Mouse (Mus musculus) kidney, postnatal 0 days (tissue): ENCODE measurements around the gene Chsy1. TPM values are rescaled to one million over a fixed set of nuclear protein-coding genes. Genes with fewer than 3 reads are reported as not detected.

ENCODE experiments used
- ATAC-seq: fragments of 200-750 bp; cut with Nextera tagmentation; replicated peaks from 2 replicates; pipeline ENCODE4 v1.8.0; 2017; ENCODE audit warnings: low read depth, moderate number of reproducible peaks, moderate TSS enrichment, moderate library complexity; ENCODE audit not compliant: low FRiP score
- DNase-seq: peaks from one replicate; pipeline ENCODE4 v3.0.0-alpha.2; 2016; ENCODE audit warnings: low spot score
- H3K27ac ChIP-seq: fragments of 300-500 bp; sonication (generic); 2 replicates; pipeline ENCODE4 v1.5.1; 2014; ENCODE audit warnings: mild to moderate bottlenecking
- H3K27me3 ChIP-seq: fragments of 300-500 bp; sonication (generic); 2 replicates; pipeline ENCODE4 v1.6.1; 2014; ENCODE audit warnings: low read length, mixed read lengths; ENCODE audit not compliant: insufficient read depth
- H3K36me3 ChIP-seq: fragments of 300-500 bp; sonication (generic); 2 replicates; pipeline ENCODE4 v1.6.1; 2014; ENCODE audit warnings: low read length, mixed read lengths; ENCODE audit not compliant: insufficient read depth
- H3K4me1 ChIP-seq: fragments of 300-500 bp; sonication (generic); replicated peaks from 2 replicates; pipeline ENCODE4 v1.6.1; 2014; ENCODE audit warnings: antibody characterized with exemption, low read length, mixed read lengths; ENCODE audit not compliant: insufficient read depth
- H3K4me2 ChIP-seq: fragments of 300-500 bp; sonication (generic); 2 replicates; pipeline ENCODE4 v1.6.1; 2014; ENCODE audit warnings: mild to moderate bottlenecking, low read length, moderate library complexity, mixed read lengths
- H3K4me3 ChIP-seq: fragments of 300-500 bp; sonication (generic); replicated peaks from 2 replicates; pipeline ENCODE4 v1.5.1; 2014; ENCODE audit warnings: low read depth, low read length
- H3K9ac ChIP-seq: fragments of 300-500 bp; sonication (generic); 2 replicates; pipeline ENCODE4 v1.6.1; 2014; ENCODE audit warnings: low read depth, low read length
- H3K9me3 ChIP-seq: fragments of 300-500 bp; sonication (generic); replicated peaks from 2 replicates; pipeline ENCODE4 v1.6.1; 2016; ENCODE audit warnings: low read length, inconsistent platforms, mixed read lengths
- CTCF ChIP-seq: IDR thresholded peaks from 2 replicates; pipeline ENCODE4 v1.5.1; 2016; ENCODE audit warnings: antibody characterized with exemption, low read depth, mild to moderate bottlenecking, moderate library complexity
- WGBS: fragments of 180-500 bp; shearing (Covaris S2); extraction: QIAGEN DNeasy Blood & Tissue Kit; methylation state at CpG from one replicate; pipeline ENCODE4 v1.1.7; 2014; 5-methylcytosine and 5-hydroxymethylcytosine counted together
- polyA plus RNA-seq: library from polyadenylated mRNA; unstranded; fragments of >200 nt; fragmentation: Nextera tagmentation; extraction: Ambion mirVana; gene quantifications from 2 replicates; pipeline ENCODE4 v1.2.1, GENCODE M21; 2015

Gene Chsy1
- polyA plus RNA-seq, 1 experiment from 2014 or later = 12.0 TPM

GRCm38 (mm10) chr7:66176256-66176655 lies 66.9 kb downstream of the Chsy1 start:
- Histone ChIP-seq H3K9ac (no peak overlapping the region), H3K4me1 (0 out of 2 replicates have a peak, but pooled peaks cover 5% of the 10 kb centered on the region), H3K9me3 (no peaks in the 10 kb centered on the region), H3K4me3 (no peak overlapping the region), H3K36me3 (peaks cover 12% of the 10 kb centered on the region), H3K27me3 (no peaks in the 10 kb centered on the region), H3K4me2 (no peak overlapping the region), H3K27ac (no peak overlapping the region)
- ATAC-seq (no peak), DNase-seq (no peak)
- 96% methylated on average over 4 of the region's 4 CpGs for WGBS
- TF ChIP-seq CTCF = no peak

DNA sequence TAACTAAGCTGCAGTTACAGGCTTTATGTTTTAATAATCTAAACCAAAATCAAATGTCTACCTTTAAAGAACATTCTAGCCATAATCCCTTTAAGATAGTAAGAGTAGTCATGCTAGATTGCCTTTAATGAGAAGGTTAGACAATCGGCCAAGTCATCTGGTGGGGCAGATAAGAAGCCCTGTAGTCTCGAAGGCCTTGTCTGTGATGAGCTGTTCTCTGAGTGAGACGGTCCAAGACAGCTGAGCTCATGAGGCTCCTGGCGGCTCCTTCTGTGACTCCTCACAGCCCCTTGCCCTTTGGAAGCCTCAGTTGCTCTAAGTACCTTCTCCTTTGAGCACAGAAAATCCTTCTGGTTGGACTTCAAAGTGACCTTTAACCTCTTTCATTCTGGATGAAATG lies 67.6 kb downstream of the Chsy1 start:
- Histone ChIP-seq H3K36me3 (peaks cover 6% of the 10 kb centered on the region; the same call in 1 of the 2 replicates), H3K4me2 (no peak overlapping the region), H3K9ac (no peak overlapping the region), H3K4me3 (no peak overlapping the region), H3K27ac (no peak overlapping the region), H3K9me3 (no peaks in the 10 kb centered on the region), H3K4me1 (0 out of 2 replicates have a peak, but pooled peaks cover 5% of the 10 kb centered on the region), H3K27me3 (no peaks in the 10 kb centered on the region)
- WGBS = 72% methylated on average over 4 of the region's 4 CpGs
- ATAC-seq = no peak
- DNase-seq = no peak
- no peak for TF ChIP-seq CTCF

DNA sequence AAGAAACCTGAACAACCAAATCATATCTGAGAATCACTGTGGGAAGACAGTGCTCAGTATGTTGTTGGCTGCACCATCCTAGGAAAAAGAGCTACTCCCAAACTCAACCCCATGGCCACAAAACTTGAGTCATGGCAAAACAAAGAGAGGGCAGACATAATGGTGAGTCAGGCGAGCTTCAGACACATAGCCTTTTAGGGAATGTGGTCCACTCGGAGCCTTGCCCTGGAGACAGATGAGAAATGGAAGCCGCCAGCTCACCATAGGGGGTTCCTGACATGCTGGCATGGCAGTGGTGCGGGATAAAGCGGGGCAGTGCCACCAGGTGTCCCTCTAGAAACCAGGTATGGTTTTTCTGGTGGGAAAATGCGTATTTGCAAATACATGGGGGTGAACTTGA lies 68.8 kb downstream of the Chsy1 start:
- H3K4me1 ChIP-seq = 0 out of 2 replicates have a peak, but pooled peaks cover 5% of the 10 kb centered on the region
- no peak overlapping the region for H3K4me3 ChIP-seq
- DNase-seq (no peak), ATAC-seq (no peak)
- no peak overlapping the region for H3K27ac ChIP-seq
- no peak overlapping the region for H3K4me2 ChIP-seq
- H3K9ac ChIP-seq = no peak overlapping the region
- H3K27me3 ChIP-seq = no peaks in the 10 kb centered on the region
- no peak for TF ChIP-seq CTCF
- no peaks in the 10 kb centered on the region for H3K9me3 ChIP-seq
- no peaks in the 10 kb centered on the region; the same call in 1 of the 2 replicates for H3K36me3 ChIP-seq
- 90% methylated on average over 6 of the region's 6 CpGs for WGBS

- H3K4me3 ChIP-seq = no peak overlapping the region
- no peak overlapping the region for H3K4me2 ChIP-seq
- ATAC-seq (peak; percentile 57; the same call in 1 of the 2 replicates), DNase-seq (peak; percentile 24)
- no peaks in the 10 kb centered on the region; the same call in 1 of the 2 replicates for H3K36me3 ChIP-seq
- WGBS = 25% methylated on average over 10 of the region's 10 CpGs
- no peak for TF ChIP-seq CTCF
- H3K27ac ChIP-seq = no peak overlapping the region
- H3K27me3 ChIP-seq = no peaks in the 10 kb centered on the region
- no peaks in the 10 kb centered on the region for H3K9me3 ChIP-seq
- H3K4me1 ChIP-seq = 0 out of 2 replicates have a peak, but pooled peaks cover 5% of the 10 kb centered on the region
- H3K9ac ChIP-seq = 0 out of 2 replicates have a peak overlapping the region, but pooled peaks have one; percentile 13
These were observed 69.8 kb downstream of the Chsy1 start for GRCm38 (mm10) chr7:66179120-66179581.

- DNase-seq = no peak
- H3K9ac ChIP-seq = no peak overlapping the region
- no peak overlapping the region for H3K4me2 ChIP-seq
- no peaks in the 10 kb centered on the region; the same call in 1 of the 2 replicates for H3K36me3 ChIP-seq
- 82% methylated on average over 7 of the region's 7 CpGs for WGBS
- no peaks in the 10 kb centered on the region for H3K27me3 ChIP-seq
- TF ChIP-seq CTCF = no peak
- no peak overlapping the region for H3K4me3 ChIP-seq
- no peaks in the 10 kb centered on the region for H3K9me3 ChIP-seq
- ATAC-seq = no peak
- no peak overlapping the region for H3K27ac ChIP-seq
- 0 out of 2 replicates have a peak, but pooled peaks cover 5% of the 10 kb centered on the region for H3K4me1 ChIP-seq
These were observed 70.4 kb downstream of the Chsy1 start for GRCm38 (mm10) chr7:66179711-66180110.

DNA sequence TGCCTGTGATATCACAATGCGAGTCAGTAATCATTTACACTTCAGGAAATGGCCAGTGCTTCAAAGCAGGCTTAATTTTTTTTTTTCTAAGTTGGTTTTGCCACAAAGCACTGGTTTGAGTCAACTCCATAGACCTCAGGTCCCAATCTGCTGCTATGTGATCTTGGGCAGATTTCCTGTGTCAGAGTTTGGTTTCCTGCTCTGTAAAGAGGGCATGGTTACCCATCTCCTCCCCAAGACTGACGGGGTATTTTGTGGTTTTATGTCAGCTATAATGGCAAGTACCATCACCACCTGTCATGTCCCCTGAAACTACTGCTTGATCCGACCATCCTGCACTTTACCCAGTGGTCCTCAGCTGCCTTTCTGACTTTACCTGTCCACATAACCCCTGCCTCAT lies 70.9 kb downstream of the Chsy1 start:
- 0 out of 2 replicates have a peak, but pooled peaks cover 5% of the 10 kb centered on the region for H3K4me1 ChIP-seq
- no peak overlapping the region for H3K4me3 ChIP-seq
- no peaks in the 10 kb centered on the region for H3K27me3 ChIP-seq
- H3K4me2 ChIP-seq = no peak overlapping the region
- H3K9ac ChIP-seq = no peak overlapping the region
- ATAC-seq = no peak
- H3K27ac ChIP-seq = no peak overlapping the region
- no peak for DNase-seq
- no peak for TF ChIP-seq CTCF
- 71% methylated on average over 3 of the region's 3 CpGs for WGBS
- no peaks in the 10 kb centered on the region for H3K9me3 ChIP-seq
- no peaks in the 10 kb centered on the region for H3K36me3 ChIP-seq
